Mouse (Mus musculus): ENCODE results near the gene En2.

Gene En2

DNA sequence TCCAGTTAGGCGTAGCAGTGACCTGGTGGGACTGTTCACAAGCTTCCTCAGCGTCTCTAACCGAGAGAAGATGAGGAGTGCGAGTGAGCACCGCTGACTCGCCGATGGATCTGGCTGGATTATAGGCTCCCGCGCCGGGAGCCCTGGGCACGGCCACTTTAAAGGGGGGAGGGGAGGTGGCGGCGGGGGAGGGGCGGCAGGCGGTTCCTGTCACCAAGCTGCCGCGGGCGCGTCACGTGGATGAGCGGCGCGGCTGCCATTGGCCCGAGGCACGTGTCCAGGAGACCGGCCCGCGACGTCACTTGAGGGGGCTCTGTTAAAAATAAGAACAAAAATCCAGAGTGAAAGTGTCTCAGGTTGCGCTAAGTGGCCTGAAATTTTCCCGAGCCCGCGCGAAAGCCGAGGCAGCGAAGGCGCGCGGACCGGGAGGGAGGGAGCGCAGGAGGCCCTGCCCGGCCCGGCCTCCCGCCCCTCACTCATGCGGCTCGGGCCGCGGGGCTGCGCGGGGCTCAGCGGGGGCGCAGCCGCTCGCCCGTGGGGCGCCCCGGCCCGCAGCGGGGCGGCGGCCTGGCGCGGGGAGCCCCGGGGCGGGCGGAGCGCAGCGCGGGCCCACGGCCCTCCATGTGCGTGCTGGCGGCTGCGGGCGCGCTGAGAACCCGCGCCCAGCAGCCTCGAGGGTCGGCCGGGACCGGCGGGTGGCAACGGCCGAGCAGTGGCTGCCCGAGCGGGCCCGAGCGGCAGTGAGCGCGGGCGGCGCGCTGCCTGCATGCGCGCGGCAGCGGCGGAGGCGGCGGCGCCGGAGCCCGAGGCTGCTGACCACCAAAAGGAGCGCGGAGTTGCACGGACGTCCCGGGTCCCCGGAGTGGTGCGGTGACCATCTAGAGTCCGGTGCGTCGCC, at the start of gene En2:
Gene En2 (plus strand): TSS at position 337 of the 898 bp plus-strand sequence.
- no peak for DNase-seq (ENCODE audit: extremely low spot score, low read depth, low spot score)

DNA sequence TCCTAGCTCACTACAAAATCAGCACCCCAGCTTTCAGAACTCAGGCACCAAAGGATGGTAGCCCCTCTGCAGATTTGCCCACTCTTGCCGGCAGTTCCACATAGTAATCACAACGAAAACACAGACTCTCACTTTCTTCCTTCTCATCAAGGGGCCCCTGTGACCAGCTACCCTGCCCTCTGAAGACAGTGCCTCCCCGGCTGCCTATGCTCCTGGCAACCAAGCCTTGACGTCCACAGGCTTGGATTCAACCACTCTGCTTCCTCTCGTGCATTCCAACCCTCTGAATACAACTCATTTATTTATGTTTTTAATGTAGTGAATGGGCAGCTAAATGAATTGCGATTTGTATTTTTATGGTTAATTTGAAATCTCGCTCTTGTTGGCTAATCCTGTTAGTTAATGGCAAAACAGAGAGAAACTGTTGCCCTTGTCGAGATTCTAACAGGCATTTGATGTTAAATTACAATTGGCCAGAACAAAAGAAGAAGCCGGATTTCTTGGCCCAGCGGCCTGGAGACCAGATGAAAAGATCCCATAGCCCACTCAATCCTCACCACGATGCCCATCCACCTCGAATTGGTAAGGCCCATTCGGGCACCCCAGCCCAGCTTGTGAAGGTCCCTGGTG, 48.1 kb upstream of the En2 start:
- DNase-seq (ENCODE audit: extremely low spot score, low read depth, low spot score), result no peak

DNA sequence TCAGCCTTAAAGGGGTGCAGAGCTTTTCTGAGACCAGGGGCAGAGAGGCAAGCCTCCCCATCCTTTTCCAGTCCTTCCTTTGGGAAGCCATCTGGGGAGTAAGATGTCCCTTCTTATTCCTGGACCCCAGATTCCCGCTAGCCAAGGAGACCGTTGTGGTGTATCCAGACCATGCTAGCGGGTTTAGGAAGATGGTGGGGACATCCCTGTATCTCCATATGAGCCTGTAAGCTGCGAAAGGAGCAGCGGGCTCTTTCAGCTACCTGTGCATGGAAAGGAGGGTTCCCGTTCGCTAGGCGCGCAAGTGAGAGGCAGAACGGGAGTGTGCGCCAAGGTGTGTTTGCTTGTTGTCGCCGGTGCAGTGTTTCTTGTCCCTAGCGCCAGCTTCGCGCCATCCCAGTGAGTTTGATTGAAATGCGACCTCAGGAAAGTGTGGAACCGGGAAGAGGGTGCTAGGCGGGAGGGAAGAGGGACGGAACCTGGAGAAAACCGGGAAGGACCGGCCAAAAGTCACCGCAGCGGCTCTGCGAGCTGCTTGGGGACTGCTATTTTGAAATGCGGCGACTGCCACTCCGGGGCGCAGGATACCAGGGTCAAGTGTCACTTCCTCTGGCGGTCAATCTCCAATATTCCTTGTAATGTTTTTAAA, 47.5 kb upstream of the En2 start:
- no peak for DNase-seq (ENCODE audit: extremely low spot score, low read depth, low spot score)

DNA sequence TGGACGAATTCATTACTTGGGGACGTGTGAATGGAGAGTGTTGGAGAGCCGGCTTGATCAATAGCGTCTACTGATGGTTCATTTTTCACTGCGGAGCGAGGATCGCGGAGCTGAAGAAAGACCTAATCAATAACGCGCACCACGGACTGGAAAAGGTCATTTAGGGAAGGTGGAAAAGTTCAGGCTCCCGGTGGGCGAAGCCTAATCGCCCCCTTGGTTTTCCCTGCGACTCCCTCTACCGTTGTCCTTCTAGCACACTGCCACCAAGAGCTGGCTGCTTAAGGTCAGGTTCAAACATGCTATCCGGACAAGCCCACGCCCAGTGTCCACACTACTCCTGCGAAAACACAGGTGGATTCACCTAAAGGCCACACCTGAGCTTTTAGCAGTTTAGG, 47.0 kb upstream of the En2 start:
- no peak for DNase-seq (ENCODE audit: extremely low spot score, low read depth, low spot score)

DNA sequence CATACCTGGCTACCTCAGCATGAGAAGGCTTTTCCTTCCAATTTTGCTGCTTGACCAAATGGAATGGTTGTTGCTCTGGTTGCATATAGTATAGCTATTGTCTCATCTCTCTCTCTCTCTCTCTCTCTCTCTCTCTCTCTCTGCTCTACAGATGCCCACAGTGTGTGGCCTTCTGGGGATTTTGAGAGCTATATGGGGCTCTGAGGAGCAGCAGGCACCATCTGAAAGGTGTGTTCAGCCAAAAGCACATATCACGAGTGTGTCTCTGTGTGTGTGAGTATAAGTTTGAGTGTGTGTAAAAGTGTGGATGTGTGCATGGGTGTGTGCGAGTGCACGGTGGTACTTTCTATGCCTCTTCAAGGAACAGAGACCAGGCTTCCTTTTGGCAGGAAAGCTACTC, 45.9 kb upstream of the En2 start:
- DNase-seq (ENCODE audit: extremely low spot score, low read depth, low spot score), result no peak

DNA sequence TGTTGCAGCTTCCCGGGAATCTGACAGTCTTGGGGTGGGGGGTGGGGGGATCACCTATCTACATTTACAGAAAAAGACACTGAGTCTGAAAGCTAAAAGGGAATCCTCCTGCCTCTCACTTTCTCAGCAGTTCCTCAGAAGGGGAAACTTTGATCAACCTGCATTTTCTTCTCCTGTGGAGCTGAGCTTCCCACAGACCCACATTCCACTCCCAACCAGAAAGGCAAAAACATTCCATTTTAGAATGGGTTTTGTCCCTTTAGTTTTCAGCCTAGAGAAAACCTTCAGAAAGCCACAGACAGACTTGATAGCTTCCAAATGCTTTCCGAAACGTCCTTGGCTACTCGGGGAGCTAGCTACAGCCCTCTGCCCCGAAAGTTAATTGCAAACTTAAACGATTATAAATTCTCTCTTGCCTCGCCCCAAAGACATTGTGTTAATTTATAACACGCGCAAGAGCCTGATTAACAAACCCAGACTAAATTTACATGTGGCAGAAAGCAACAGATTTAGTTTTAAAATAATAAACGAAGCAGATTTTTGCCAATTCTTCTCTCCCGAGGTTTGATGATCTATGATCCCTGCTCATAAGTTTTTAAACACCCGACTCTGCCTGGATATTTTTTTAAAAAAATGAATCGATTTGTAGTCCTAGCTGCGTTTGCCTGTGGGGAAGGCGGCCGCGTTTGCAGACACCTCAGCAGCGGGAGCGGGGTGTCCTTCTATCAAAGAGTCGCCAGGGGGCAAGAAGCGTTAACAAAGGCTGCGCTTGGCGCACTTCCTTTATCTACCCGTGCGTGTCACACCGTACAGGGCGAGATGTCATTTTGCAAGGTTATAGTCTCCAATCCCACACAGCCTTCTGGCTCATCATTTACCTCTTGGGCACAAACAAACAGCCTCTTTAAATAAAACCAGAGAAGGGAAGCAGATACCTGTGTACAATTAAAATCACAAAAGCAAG, 42.7 kb upstream of the En2 start:
- no peak for DNase-seq (ENCODE audit: extremely low spot score, low read depth, low spot score)

DNA sequence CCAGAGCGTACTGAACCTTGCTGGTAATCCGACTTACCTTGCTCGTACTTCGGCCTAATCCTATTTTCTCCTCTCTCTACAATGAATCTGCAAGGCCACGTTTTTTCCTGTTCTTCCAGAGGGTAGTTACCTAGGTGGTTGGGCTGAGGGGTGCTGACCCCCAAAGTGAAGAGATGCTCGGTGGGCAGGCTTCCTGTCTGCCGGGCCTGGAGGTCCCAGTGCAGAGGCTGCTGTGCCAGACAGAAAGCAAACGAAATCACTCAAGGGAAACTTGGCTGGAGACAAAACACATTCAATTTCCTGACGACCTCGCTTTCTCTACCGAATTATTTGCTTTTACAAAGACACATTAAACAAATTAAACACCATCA, 42.1 kb upstream of the En2 start:
- no peak for DNase-seq (ENCODE audit: extremely low spot score, low read depth, low spot score)

DNA sequence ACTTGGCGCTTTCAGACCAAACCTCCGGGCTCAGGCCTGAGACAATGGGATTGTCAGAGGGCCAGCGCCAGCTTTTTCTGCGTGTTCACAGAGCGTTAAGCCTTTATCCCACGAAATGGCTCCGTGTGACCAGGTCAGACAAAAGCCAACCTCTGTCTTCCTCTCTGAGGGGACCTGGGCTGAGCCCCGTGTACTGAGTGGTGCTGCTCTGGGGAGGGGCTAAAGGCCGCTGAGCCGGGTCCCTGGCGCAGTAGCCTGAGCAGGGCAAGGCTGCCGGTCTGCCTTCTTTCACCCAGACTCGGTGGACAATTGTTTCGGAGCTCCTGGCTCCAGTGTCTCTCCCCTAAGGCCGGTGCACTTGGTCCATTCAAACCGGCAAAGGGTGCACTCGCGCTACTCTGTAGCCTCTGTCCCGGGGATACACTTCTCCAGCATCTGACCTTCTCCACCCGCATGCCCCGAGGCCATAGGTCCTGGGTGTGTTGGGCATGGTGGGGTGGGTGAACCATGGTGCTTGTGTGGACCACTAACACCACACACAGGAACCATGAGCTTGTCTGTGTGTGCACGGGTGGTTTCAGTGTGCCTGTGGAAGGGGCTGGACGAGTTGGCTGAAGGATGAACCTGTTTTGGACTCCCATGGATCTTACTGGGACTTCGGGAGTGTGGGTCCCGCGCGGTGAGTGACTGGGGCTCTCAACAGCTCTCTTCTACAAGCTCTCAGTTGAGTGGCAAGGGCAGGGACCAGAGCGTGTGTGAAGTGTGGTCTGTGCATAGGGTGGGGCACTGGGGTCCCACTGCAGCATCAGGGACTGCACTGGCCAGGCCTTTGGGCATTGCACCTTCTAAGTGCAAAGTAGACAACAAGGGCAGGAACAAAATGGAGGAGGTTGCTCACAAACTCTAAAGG, 40.9 kb upstream of the En2 start:
- DNase-seq (ENCODE audit: extremely low spot score, low read depth, low spot score), result no peak

DNA sequence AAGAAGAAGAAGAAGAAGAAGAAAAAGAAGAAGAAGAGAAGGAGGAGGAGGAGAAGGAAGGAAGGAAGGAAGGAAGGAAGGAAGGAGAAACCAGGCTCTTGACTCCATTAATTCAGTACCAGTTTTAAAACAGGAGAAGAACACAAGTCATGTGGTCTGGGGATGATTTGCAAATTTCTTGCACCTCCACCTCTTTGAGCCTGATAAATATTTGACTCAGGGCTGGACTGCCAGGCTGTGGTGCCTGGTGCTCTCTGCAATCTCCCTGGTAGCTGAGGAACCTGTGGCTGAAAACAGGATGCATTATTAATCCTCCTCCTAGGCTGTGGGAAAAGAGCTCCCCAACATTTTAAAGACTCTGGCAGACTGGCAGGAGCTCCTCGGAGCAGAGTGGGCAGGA, 36.6 kb upstream of the En2 start:
- DNase-seq (ENCODE audit: extremely low spot score, low read depth, low spot score), result no peak

DNA sequence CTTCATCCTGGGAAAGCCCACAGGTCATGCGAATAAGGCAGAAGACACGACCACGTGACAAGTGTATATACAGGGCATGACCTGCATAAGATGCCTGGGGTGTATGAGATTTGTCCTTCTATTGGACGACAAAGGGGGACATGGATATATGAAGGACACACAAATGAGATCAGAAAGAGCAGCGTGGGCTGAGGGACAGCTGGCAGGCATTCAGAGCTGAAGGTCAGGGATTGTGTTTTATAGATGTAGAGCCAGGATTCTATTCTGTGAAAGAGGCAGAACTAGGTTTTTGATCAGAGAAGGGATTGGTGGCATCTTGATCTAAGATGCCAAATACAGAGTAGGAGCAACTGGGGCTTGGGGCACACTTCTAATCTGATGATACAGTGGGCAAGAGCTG, 33.3 kb upstream of the En2 start:
- DNase-seq (ENCODE audit: extremely low spot score, low read depth, low spot score), result no peak

DNA sequence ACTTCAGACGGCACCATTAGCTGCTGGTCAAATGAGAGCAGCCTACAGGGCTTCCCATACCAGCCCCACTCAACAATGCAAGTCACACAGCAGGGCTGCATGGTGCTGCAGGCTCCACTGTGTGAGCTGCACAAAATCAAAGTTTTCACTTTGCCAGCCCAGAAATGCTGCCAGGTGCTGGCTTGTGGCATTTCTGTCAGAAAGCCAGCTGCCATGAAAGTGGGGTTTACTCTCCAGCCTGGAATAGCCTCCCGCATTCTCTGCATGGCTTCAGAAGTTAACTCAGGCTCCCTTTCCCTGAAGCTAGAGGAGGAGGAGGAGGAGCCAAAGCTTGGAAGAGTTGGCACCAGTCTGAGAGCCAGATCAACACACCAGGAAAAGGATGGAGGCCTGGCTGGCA, 29.1 kb upstream of the En2 start:
- DNase-seq (ENCODE audit: extremely low spot score, low read depth, low spot score), result no peak

DNA sequence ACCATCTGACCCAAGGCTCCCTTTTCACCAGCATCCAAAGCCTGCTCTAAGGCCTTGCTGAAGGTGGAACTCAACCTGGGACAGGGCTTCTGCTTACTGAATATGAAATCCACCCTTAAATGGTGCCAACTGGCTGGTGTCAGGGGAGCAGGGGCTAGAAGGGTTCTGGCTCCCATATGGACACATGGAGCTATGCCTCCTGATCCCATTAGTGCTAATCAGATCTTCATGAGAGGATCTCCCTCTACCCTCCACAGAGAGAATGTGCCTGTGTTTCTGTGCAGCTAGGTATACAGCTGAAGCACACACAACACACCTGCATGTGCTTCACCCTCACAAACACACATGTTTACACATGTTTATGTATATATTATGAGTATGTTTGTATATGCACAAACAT, 20.9 kb upstream of the En2 start:
- no peak for DNase-seq (ENCODE audit: extremely low spot score, low read depth, low spot score)

DNA sequence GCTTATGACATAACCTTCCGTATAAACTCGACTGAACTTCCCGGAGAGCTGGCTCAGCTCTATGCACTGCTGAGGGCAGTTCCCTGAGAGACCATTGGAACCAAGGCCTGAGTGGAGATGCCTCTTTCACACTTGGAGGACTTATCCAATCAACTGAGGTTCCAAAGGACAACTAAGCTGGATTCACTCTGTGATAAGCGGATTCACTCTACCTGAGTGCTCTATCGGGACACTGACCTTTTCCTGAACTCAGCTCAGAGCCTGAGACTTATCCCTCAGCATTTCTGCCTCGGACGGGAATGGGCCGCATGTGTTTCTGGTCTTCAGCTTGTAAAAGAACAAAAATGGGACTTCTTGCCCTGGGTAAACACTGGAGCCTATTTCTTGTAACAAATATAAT, 19.5 kb upstream of the En2 start:
- no peak for DNase-seq (ENCODE audit: extremely low spot score, low read depth, low spot score)

DNA sequence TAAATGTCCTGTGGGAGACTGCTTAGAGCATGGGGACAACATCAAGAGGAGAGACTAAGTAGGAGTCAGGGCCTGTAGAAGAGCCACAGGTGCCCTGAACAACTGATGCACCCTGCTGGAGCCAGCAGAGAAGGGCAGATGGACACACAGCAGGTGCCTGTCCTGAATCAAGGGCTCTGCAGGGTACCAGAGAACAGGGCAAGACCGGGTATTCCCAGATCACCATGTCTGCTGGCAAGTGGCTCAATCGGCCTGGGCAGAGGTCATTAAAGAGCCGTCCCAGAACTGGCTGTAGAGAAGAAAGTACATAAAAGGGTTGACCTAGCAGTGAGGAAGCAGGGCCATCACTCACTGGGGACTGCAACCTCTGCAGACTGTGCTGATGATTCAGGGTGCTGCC, 17.0 kb upstream of the En2 start:
- no peak for DNase-seq (ENCODE audit: extremely low spot score, low read depth, low spot score)

DNA sequence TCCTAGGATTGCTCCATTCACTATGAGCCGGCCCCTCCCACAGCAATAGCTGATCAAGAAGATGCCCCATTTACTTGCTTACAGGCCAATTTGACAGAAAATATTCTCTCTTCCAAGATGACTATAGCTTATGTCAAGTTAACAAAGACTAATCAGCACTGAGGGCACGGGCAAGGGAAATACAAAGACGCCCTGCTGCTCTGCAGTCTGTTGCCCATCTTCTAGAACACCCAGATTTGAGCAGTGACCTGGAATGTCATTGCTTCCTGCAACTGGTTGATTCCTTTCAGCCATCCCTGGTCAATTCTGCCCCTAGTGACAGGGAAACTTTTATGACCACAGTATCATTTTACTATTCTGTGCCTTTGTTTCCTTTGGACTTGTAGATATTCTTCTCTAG, 16.1 kb upstream of the En2 start:
- DNase-seq (ENCODE audit: extremely low spot score, low read depth, low spot score), result no peak

DNA sequence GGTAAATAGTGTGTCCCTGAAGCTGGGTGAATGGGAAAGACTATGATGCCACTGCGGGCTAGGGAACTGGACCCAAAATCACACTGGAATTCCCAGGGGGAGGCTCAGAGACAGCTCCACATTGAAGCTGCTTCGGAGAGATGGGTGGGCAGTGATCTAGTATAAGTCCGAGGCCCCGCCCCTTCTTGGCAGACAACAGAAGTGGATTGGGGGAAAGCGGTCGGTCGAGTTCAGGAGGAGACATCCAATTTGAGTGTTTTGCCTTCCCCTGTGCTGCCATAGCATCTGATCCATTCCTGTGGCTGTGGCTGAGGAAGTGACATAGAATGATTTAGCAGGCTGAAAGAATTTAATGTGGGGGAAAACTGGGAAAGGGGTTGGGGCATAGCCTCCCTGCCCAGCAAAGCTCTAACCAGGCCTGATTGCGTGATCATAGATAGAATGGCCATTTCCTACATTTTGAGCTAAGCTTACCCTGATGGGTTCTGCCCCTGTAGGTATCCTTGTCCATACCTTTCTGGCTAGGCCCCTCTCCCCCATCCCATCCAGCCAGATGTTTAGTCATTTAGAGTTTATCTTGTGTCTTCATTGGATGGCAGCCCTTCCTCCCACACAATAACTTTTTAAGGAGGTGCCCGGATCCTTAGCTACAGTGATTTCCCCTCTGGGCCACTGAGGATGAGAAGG, 8.3 kb upstream of the En2 start:
- no peak for DNase-seq (ENCODE audit: extremely low spot score, low read depth, low spot score)

DNA sequence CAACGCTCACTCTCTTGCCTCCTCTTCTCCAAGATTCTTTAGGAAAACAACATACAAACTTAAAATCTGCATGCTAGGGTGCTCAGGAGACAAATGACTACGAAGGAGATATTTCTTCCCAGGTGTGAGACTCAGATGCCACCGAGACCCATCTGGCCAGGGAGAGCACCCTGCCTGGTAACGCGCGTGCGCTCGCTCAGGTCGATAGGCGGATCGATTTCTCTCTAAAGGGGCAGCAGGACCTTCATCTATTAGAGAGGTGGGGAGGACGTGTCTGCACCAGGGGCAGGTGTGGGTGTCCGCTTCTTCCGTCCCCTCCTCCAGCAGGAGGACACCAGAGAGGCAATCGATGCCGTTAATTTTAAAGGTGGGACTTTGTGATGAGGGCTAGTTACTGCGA, 7.7 kb upstream of the En2 start:
- no peak for DNase-seq (ENCODE audit: extremely low spot score, low read depth, low spot score)

DNA sequence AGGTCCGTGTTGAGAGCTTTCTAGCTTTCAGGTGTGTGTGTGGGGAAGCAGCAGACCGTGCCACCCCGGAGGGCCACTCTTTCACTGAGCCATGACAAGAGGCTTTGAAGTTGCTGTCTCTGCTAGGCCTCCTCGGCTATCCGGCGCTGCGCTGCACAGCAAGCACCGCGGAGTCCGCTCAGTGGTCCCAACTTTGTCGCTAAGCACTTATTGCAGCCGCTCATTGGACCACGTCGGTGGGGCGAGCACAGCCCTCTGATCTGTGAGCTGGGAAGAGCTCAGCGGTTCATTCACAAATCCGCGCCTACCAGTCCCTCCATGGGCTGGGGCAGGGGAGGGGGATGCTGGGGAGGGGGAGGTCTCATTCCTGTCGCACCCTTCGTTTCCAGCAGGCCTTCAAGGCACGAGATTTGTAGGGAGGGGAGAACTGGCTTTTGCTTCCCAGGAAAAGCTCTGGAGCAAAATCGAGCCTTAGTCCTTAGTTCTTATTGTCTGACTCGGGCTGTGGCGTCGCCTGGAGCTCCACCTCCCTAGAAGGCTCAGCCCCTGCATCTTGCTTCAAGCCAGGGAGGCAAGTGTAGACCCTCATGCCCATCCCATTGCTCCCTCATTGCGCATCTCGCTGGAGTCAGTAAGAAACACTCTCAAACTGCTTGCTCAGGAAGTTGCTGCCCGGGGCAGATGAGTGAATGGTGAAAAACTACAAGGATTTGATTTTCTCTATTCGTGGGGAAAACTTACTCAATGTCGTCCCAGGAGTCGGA, 7.0 kb upstream of the En2 start:
- DNase-seq (ENCODE audit: extremely low spot score, low read depth, low spot score), result no peak

DNA sequence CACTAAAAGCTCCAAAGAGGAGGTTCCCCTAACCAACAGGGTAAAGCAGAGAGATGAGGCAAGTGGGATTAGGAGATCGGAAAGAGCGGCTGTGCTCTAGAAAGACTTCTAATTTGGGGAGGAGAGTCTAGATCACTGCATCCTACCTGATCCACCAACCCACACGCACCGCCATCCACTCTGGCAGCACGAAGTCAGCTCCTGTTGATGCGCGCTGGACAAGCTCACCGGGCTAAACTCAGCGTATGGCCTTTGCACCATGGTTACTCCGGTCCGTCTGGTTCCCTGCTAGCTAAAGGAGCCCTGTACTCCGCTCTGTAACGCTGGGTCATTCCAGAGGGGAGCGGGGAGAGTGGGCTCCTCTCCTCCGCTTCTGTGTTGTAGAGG, 6.4 kb upstream of the En2 start:
- DNase-seq (ENCODE audit: extremely low spot score, low read depth, low spot score), result no peak
